In the genomic region with DNA sequence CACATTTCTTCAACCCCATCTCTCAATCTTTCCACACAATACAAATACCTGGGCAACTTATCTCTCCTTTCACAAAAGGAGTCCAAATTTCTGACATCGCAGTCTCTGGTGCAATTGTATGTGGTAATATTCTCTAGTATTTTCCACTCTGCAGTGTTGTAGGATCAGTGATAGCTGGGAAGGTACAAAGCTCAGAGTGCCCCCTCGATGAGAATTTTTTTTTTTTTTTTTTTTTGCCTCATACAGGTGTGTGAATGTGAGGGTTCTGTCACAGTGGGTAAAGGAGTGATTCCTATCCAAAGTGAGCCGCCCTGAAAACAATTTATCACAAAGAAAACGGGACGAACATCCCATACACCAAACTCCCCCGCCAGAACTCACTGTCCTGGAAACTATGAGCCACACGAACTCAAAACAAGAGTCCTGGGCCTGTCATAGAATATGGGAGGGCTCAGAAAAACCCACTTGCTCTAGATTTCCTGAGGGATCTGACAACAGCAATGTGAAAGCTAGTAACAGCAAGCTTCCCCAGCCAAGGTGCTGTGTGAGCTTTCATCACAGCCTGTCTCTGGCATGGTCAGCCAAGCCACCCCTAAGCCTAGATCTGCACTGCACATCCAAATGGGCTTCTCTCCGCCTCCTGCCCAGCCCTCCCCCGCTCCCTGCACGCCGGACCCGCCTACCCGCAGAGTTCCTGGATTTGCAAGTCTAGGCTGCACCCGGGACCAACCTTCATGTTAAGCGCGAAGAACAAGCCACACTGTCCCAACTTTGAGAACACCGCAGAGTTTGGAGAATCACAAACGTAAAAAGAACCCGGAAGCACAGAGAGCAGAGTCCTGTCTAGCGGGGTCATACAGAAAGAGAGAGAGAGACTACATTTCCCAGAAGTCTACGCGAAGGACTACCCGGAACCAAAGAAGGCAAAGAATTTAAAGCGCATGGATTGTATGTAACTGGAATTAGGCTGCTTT, we compare ENCODE assay signal across 8 mouse cellular contexts. TPM values are rescaled to one million over a fixed set of nuclear protein-coding genes. Genes with fewer than 3 reads are reported as not detected.
DNase-seq lines count a peak whose midpoint lies in the region; ATAC-seq and TF ChIP-seq lines count a peak whose summit lies in the region.

A gene (minus strand): TSS at position 896 of the 974 bp plus-strand sequence.

- no peaks in the 10 kb centered on the region for H3K9me3 ChIP-seq in E14TG2a.4 (ENCODE audit: low read length)
- no peaks in the 10 kb centered on the region for H3K9me3 ChIP-seq in forebrain, embryonic 11.5 days (ENCODE audit: control insufficient read depth, low read length)
- H3K9me3 ChIP-seq in heart, embryonic 16.5 days (replicated peaks; ENCODE audit: control insufficient read depth, low read length) = no peaks in the 10 kb centered on the region
- H3K9me3 ChIP-seq in liver, embryonic 14.5 days (ENCODE audit: control insufficient read depth, low read length) = no peaks in the 10 kb centered on the region
- no peaks in the 10 kb centered on the region for H3K9me3 ChIP-seq in neural tube, embryonic 11.5 days (ENCODE audit: control insufficient read depth, low read length)
- no peaks in the 10 kb centered on the region for H3K9me3 ChIP-seq in stomach, embryonic 16.5 days (replicated peaks; ENCODE audit: control insufficient read depth, low read length)

- DNase-seq in c-Kit-positive CD71-positive TER-119-positive erythroid progenitor cells, embryonic 14.5 days (ENCODE audit: low spot score) = peak; percentile 40
- DNase-seq in forebrain, embryonic 11.5 days (ENCODE audit: low spot score) = peak; percentile 75
- DNase-seq in kidney, postnatal 36 days = peak; percentile 71 to 77
- DNase-seq in liver, embryonic 14.5 days (ENCODE audit: low read depth in 3 of 3, low spot score in 3 of 3) = peak; percentile 27 to 41 (median 40)
- DNase-seq in neural tube, embryonic 11.5 days (ENCODE audit: low spot score) = peak; percentile 67

- no peak for TF ChIP-seq EP300 in liver, embryonic 14.5 days (IDR thresholded peaks at IDR 0.05; ENCODE audit: low read depth)

- H3K4me3 ChIP-seq in E14TG2a.4 (replicated peaks; ENCODE audit: low read length) = peak within 1 kb of the TSS; percentile 80
- peak within 1 kb of the TSS; percentile 64 for H3K4me3 ChIP-seq in forebrain, embryonic 11.5 days (ENCODE audit: low read depth, low read length)
- H3K4me3 ChIP-seq in heart, embryonic 16.5 days (ENCODE audit: low read length) = peak within 1 kb of the TSS; percentile 77
- peak within 1 kb of the TSS; percentile 68 to 95 for H3K4me3 ChIP-seq in liver, embryonic 14.5 days (ENCODE audit: insufficient read depth in 1 of 2, low read depth in 2 of 2, low read length in 2 of 2)
- peak within 1 kb of the TSS; percentile 62 for H3K4me3 ChIP-seq in neural tube, embryonic 11.5 days (ENCODE audit: low read depth, low read length)
- peak within 1 kb of the TSS; percentile 79 for H3K4me3 ChIP-seq in stomach, embryonic 16.5 days (replicated peaks; ENCODE audit: low read length)

- WGBS in forebrain, embryonic 11.5 days = 8% methylated on average over 24 of the region's 24 CpGs
- 4% methylated on average over 24 of the region's 24 CpGs for WGBS in heart, embryonic 16.5 days
- 7% methylated on average over 24 of the region's 24 CpGs for WGBS in liver, embryonic 14.5 days (ENCODE audit: insufficient replicate concordance)
- WGBS in neural tube, embryonic 11.5 days = 9% methylated on average over 24 of the region's 24 CpGs
- WGBS in stomach, embryonic 16.5 days = 6% methylated on average over 24 of the region's 24 CpGs

- peak; percentile 93 for ATAC-seq in forebrain, embryonic 11.5 days (replicated peaks; ENCODE audit: low FRiP score)
- ATAC-seq in heart, embryonic 16.5 days (replicated peaks; ENCODE audit: extremely low read depth, insufficient read depth, low FRiP score) = peak; percentile 90
- ATAC-seq in liver, embryonic 14.5 days (ENCODE audit: insufficient read depth) = peak; percentile 86
- peak; percentile 92 for ATAC-seq in neural tube, embryonic 11.5 days (ENCODE audit: insufficient read depth, low FRiP score, low TSS enrichment)
- ATAC-seq in stomach, embryonic 16.5 days (ENCODE audit: insufficient read depth, low FRiP score) = peak; percentile 93

- peak within 1 kb of the TSS; percentile 59 for H3K4me2 ChIP-seq in forebrain, embryonic 11.5 days (ENCODE audit: low read depth, low read length, severe bottlenecking)
- H3K4me2 ChIP-seq in heart, embryonic 16.5 days (ENCODE audit: low read depth, low read length) = peak within 1 kb of the TSS; percentile 70
- peak within 1 kb of the TSS; percentile 64 for H3K4me2 ChIP-seq in liver, embryonic 14.5 days (ENCODE audit: low read depth)
- peak within 1 kb of the TSS; percentile 52 for H3K4me2 ChIP-seq in neural tube, embryonic 11.5 days (ENCODE audit: low read depth)
- peak within 1 kb of the TSS; percentile 50 for H3K4me2 ChIP-seq in stomach, embryonic 16.5 days (ENCODE audit: low read depth, low read length)

- H3K36me3 ChIP-seq in E14TG2a.4 (ENCODE audit: insufficient read depth, low read length) = no peaks in the 10 kb centered on the region
- H3K36me3 ChIP-seq in forebrain, embryonic 11.5 days (ENCODE audit: control insufficient read depth, insufficient read depth, low read length) = no peaks in the 10 kb centered on the region
- H3K36me3 ChIP-seq in heart, embryonic 16.5 days (ENCODE audit: control insufficient read depth, insufficient read depth) = peaks cover 8% of the 10 kb centered on the region
- H3K36me3 ChIP-seq in liver, embryonic 14.5 days (replicated peaks; ENCODE audit: control insufficient read depth, insufficient read depth, low read depth) = no peaks in the 10 kb centered on the region
- H3K36me3 ChIP-seq in neural tube, embryonic 11.5 days (ENCODE audit: control insufficient read depth, insufficient read depth, low read length) = no peaks in the 10 kb centered on the region
- H3K36me3 ChIP-seq in stomach, embryonic 16.5 days (ENCODE audit: control insufficient read depth, insufficient read depth, low read length) = no peaks in the 10 kb centered on the region

- H3K4me1 ChIP-seq in E14TG2a.4 (replicated peaks; ENCODE audit: low read depth, low read length) = peaks cover 16% of the 10 kb centered on the region
- no peaks in the 10 kb centered on the region for H3K4me1 ChIP-seq in forebrain, embryonic 11.5 days (replicated peaks; ENCODE audit: control insufficient read depth, insufficient read depth, low read length)
- H3K4me1 ChIP-seq in heart, embryonic 16.5 days (ENCODE audit: control insufficient read depth, insufficient read depth, low read length) = peaks cover 6% of the 10 kb centered on the region; the same call in 1 of the 2 replicates
- 0 out of 4 replicates have a peak, but pooled peaks cover 0 to 3% of the 10 kb centered on the region in 2 experiments for H3K4me1 ChIP-seq in liver, embryonic 14.5 days (replicated peaks; ENCODE audit: control insufficient read depth in 2 of 2, insufficient read depth in 2 of 2, low read length in 1 of 2)
- no peaks in the 10 kb centered on the region for H3K4me1 ChIP-seq in neural tube, embryonic 11.5 days (ENCODE audit: control insufficient read depth, insufficient read depth, low read length)
- 0 out of 2 replicates have a peak, but pooled peaks cover 4% of the 10 kb centered on the region for H3K4me1 ChIP-seq in stomach, embryonic 16.5 days (ENCODE audit: control insufficient read depth, insufficient read depth, low read length)

- no peak within 1 kb of the TSS for H3K27ac ChIP-seq in forebrain, embryonic 11.5 days (ENCODE audit: low read depth, low read length)
- peak within 1 kb of the TSS; percentile 85 for H3K27ac ChIP-seq in heart, embryonic 16.5 days (ENCODE audit: low read length)
- H3K27ac ChIP-seq in liver, embryonic 14.5 days = no peak within 1 kb of the TSS
- no peak within 1 kb of the TSS for H3K27ac ChIP-seq in neural tube, embryonic 11.5 days (ENCODE audit: low read depth, low read length)
- H3K27ac ChIP-seq in stomach, embryonic 16.5 days (ENCODE audit: low read length) = peak within 1 kb of the TSS; percentile 94

- TF ChIP-seq CTCF in E14TG2a.4 (conservative IDR thresholded peaks at IDR 0.05; ENCODE audit: low read length) = no peak
- no peak for TF ChIP-seq CTCF in liver, embryonic 14.5 days (IDR thresholded peaks at IDR 0.05; ENCODE audit: low read depth)

- no peaks in the 10 kb centered on the region for H3K27me3 ChIP-seq in E14TG2a.4 (ENCODE audit: insufficient read depth, low read length)
- H3K27me3 ChIP-seq in forebrain, embryonic 11.5 days (ENCODE audit: control insufficient read depth, insufficient read depth, low read length) = no peaks in the 10 kb centered on the region
- H3K27me3 ChIP-seq in heart, embryonic 16.5 days (ENCODE audit: control insufficient read depth, insufficient read depth, low read length) = no peaks in the 10 kb centered on the region
- H3K27me3 ChIP-seq in liver, embryonic 14.5 days (ENCODE audit: control insufficient read depth, insufficient read depth, low read length) = no peaks in the 10 kb centered on the region
- no peaks in the 10 kb centered on the region for H3K27me3 ChIP-seq in neural tube, embryonic 11.5 days (ENCODE audit: control insufficient read depth, insufficient read depth, low read length)
- no peaks in the 10 kb centered on the region for H3K27me3 ChIP-seq in stomach, embryonic 16.5 days (ENCODE audit: control insufficient read depth, insufficient read depth, low read length)

- peak within 1 kb of the TSS; percentile 60 for H3K9ac ChIP-seq in forebrain, embryonic 11.5 days (ENCODE audit: low read length)
- peak within 1 kb of the TSS; percentile 77 for H3K9ac ChIP-seq in heart, embryonic 16.5 days (ENCODE audit: low read length)
- peak within 1 kb of the TSS; percentile 63 for H3K9ac ChIP-seq in liver, embryonic 14.5 days (replicated peaks)
- H3K9ac ChIP-seq in neural tube, embryonic 11.5 days (ENCODE audit: low read length) = peak within 1 kb of the TSS; percentile 69
- peak within 1 kb of the TSS; percentile 85 for H3K9ac ChIP-seq in stomach, embryonic 16.5 days (ENCODE audit: low read length)

RNA-seq across cellular contexts. Expression of the gene that starts here (rescaled TPM):
- 5.5 and 6.5 TPM in 2 replicates for polyA plus RNA-seq in forebrain, embryonic 11.5 days (2014; fragmentation: Nextera tagmentation; extraction: Ambion mirVana)
- 3.6 and 3.9 TPM in 2 replicates for polyA plus RNA-seq in heart, embryonic 16.5 days (2015; fragmentation: Nextera tagmentation; extraction: Ambion mirVana)
- polyA plus RNA-seq in liver, embryonic 14.5 days (2012; rRNA removed) = 0.37 and 0.74 TPM in 2 replicates
- polyA plus RNA-seq in liver, embryonic 14.5 days (2014; fragmentation: Nextera tagmentation; extraction: Ambion mirVana) = 1.0 and 1.2 TPM in 2 replicates
- polyA plus RNA-seq in neural tube, embryonic 11.5 days (2014; fragmentation: Nextera tagmentation; extraction: Ambion mirVana) = 5.8 and 6.5 TPM in 2 replicates
- polyA plus RNA-seq in stomach, embryonic 16.5 days (2015; fragmentation: Nextera tagmentation; extraction: Ambion mirVana) = 3.6 and 4.4 TPM in 2 replicates

Comparison
In these comparisons a context has a peak if more than half of its experiments do, and no peak if none do; other contexts are left out.
1. H3K27ac ChIP-seq: peak in heart, embryonic 16.5 days (single experiment) and stomach, embryonic 16.5 days (single experiment); none in forebrain, embryonic 11.5 days (single experiment), liver, embryonic 14.5 days (single experiment) and neural tube, embryonic 11.5 days (single experiment).
2. Peak in every context shown above with its lines, with median percentiles within 50 percentile points of each other: H3K4me3 ChIP-seq, DNase-seq, ATAC-seq, H3K4me2 ChIP-seq and H3K9ac ChIP-seq.